Mouse (Mus musculus) embryonic facial prominence, embryonic 12.5 days (tissue): ENCODE results near the gene Serhl. TPM values are rescaled to one million over a fixed set of nuclear protein-coding genes. Genes with fewer than 3 reads are reported as not detected.
A peak's percentile ranks its signal among the peaks of the same experiment; 100 is the strongest.

Source experiments
- ATAC-seq: fragments of 200-750 bp; cut with Nextera tagmentation; 2 replicates; pipeline ENCODE4 v1.8.0; 2017; ENCODE audit not compliant: insufficient number of reproducible peaks, insufficient read depth, low FRiP score, low TSS enrichment
- H3K27ac ChIP-seq: fragments of 300-500 bp; sonication (generic); 2 replicates; pipeline ENCODE4 v1.5.1; 2016; ENCODE audit warnings: mild to moderate bottlenecking
- H3K27me3 ChIP-seq: fragments of 300-500 bp; sonication (generic); 2 replicates; pipeline ENCODE4 v1.6.1; 2016; ENCODE audit warnings: mild to moderate bottlenecking, moderate library complexity
- H3K36me3 ChIP-seq: fragments of 300-500 bp; sonication (generic); 2 replicates; pipeline ENCODE4 v1.6.1; 2016; ENCODE audit warnings: mild to moderate bottlenecking
- H3K4me1 ChIP-seq: fragments of 300-500 bp; sonication (generic); 2 replicates; pipeline ENCODE4 v1.6.1; 2016
- H3K4me2 ChIP-seq: fragments of 300-500 bp; sonication (generic); replicated peaks from 2 replicates; pipeline ENCODE4 v1.6.1; 2016; ENCODE audit warnings: mild to moderate bottlenecking, moderate library complexity
- H3K4me3 ChIP-seq: fragments of 300-500 bp; sonication (generic); 2 replicates; pipeline ENCODE4 v1.5.1; 2016; ENCODE audit warnings: mild to moderate bottlenecking
- H3K9ac ChIP-seq: fragments of 300-500 bp; sonication (generic); 2 replicates; pipeline ENCODE4 v1.6.1; 2016; ENCODE audit warnings: mild to moderate bottlenecking, moderate library complexity
- H3K9me3 ChIP-seq: fragments of 300-500 bp; sonication (generic); 2 replicates; pipeline ENCODE4 v1.6.1; 2016; ENCODE audit warnings: mild to moderate bottlenecking, moderate library complexity
- WGBS: fragments of 180-500 bp; shearing (Covaris S2); methylation state at CpG from one replicate; pipeline ENCODE4 v1.1.7; 2016; 5-methylcytosine and 5-hydroxymethylcytosine counted together
- polyA plus RNA-seq: library from polyadenylated mRNA; unstranded; fragments of >200 nt; fragmentation: Nextera tagmentation; extraction: Ambion mirVana; gene quantifications from 2 replicates; pipeline ENCODE4 v1.2.1, GENCODE M21; 2016

Gene Serhl
- polyA plus RNA-seq, 1 experiment from 2014 or later = 56.2 TPM

GRCm38 (mm10) chr15:83085901-83086300 is 3.4 kb upstream of the Serhl start:
- H3K4me2 ChIP-seq = no peak overlapping the region
- H3K4me1 ChIP-seq = peaks cover 22% of the 10 kb centered on the region
- no peak overlapping the region for H3K4me3 ChIP-seq
- peaks cover 22% of the 10 kb centered on the region for H3K27me3 ChIP-seq
- no peak for ATAC-seq
- H3K36me3 ChIP-seq = no peaks in the 10 kb centered on the region
- H3K9me3 ChIP-seq = no peaks in the 10 kb centered on the region
- WGBS = 33% methylated on average over 7 of the region's 7 CpGs
- no peak overlapping the region for H3K9ac ChIP-seq
- H3K27ac ChIP-seq = no peak overlapping the region

GRCm38 (mm10) chr15:83086636-83087328 is 2.5 kb upstream of the Serhl start:
- Histone ChIP-seq H3K4me1 (peaks cover 22% of the 10 kb centered on the region), H3K9ac (no peak overlapping the region), H3K27ac (no peak overlapping the region), H3K36me3 (no peaks in the 10 kb centered on the region), H3K4me2 (no peak overlapping the region), H3K4me3 (no peak overlapping the region), H3K27me3 (peaks cover 22% of the 10 kb centered on the region), H3K9me3 (no peaks in the 10 kb centered on the region)
- 84% methylated on average over 13 of the region's 13 CpGs for WGBS
- ATAC-seq = no peak

- H3K4me3 ChIP-seq = no peak overlapping the region
- H3K27me3 ChIP-seq = peaks cover 22% of the 10 kb centered on the region
- no peaks in the 10 kb centered on the region for H3K9me3 ChIP-seq
- peak overlapping the region; percentile 37 for H3K4me2 ChIP-seq
- no peak for ATAC-seq
- 0 out of 2 replicates have a peak overlapping the region, but pooled peaks have one; percentile 10 for H3K9ac ChIP-seq
- H3K4me1 ChIP-seq = peaks cover 19% of the 10 kb centered on the region
- no peaks in the 10 kb centered on the region for H3K36me3 ChIP-seq
- no peak overlapping the region for H3K27ac ChIP-seq
- 5% methylated on average over 27 of the region's 27 CpGs for WGBS
Observed at GRCm38 (mm10) chr15:83088495-83089428, 544 bp upstream of the Serhl start.

DNA sequence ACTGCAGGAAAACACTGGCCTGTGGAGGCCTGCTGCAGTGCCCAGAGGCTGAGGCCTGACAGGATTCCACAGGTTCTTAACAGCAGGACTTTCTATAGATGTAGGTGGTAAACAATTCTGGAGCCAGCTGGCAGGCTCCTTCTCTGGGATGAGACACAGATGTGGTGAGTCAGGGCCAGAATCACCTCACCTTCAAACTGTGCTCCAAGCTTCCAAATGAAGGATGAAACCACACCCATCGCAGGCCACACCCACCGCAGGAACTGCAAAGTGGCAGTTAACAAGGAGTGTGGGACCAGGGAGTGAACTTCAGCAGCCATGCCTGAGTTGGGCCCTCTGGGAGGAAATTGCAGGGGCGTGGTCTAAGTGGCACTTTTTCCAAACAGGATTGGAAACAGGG is 1.6 kb downstream of the Serhl start:
- no peak overlapping the region for H3K4me2 ChIP-seq
- peaks cover 12% of the 10 kb centered on the region for H3K4me1 ChIP-seq
- no peak for ATAC-seq
- H3K27me3 ChIP-seq = peaks cover 22% of the 10 kb centered on the region
- H3K36me3 ChIP-seq = no peaks in the 10 kb centered on the region
- WGBS = 35% methylated on average over 3 of the region's 3 CpGs
- H3K9ac ChIP-seq = no peak overlapping the region
- no peak overlapping the region for H3K4me3 ChIP-seq
- H3K27ac ChIP-seq = no peak overlapping the region
- H3K9me3 ChIP-seq = no peaks in the 10 kb centered on the region

DNA sequence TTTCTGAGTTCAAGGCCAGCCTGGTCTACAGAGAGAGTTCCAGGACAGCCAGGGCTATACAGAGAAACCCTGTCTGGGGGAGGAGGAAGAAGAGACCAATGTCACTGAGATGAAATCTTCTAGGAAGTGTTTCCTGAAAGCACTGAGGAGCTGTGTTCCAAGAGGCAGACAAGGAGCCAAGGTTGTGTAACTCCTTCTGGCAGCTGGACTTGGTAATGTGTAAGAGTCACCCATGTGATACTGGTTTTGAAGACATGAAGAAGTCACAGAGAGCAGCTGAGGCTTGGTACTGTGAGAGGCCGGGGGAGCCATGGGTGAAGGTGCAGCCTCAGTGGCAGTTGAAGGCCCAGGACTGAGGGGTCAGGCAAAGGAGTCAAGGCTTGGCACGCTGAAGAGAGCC is 4.4 kb downstream of the Serhl start:
- peaks cover 20% of the 10 kb centered on the region for H3K27me3 ChIP-seq
- H3K9ac ChIP-seq = no peak overlapping the region
- no peak overlapping the region for H3K4me3 ChIP-seq
- no peak overlapping the region for H3K4me2 ChIP-seq
- H3K9me3 ChIP-seq = no peaks in the 10 kb centered on the region
- no peak overlapping the region for H3K27ac ChIP-seq
- 82% methylated on average over 2 of the region's 2 CpGs for WGBS
- peaks cover 12% of the 10 kb centered on the region for H3K4me1 ChIP-seq
- no peak for ATAC-seq
- no peaks in the 10 kb centered on the region for H3K36me3 ChIP-seq

GRCm38 (mm10) chr15:83095950-83096349 is 6.6 kb downstream of the Serhl start:
- H3K36me3 ChIP-seq = no peaks in the 10 kb centered on the region
- H3K9ac ChIP-seq = no peak overlapping the region
- H3K27ac ChIP-seq = no peak overlapping the region
- H3K4me1 ChIP-seq = peaks cover 21% of the 10 kb centered on the region
- H3K27me3 ChIP-seq = peaks cover 12% of the 10 kb centered on the region
- H3K4me2 ChIP-seq = no peak overlapping the region
- 49% methylated on average over 2 of the region's 2 CpGs for WGBS
- no peak for ATAC-seq
- no peaks in the 10 kb centered on the region for H3K9me3 ChIP-seq
- H3K4me3 ChIP-seq = no peak overlapping the region

DNA sequence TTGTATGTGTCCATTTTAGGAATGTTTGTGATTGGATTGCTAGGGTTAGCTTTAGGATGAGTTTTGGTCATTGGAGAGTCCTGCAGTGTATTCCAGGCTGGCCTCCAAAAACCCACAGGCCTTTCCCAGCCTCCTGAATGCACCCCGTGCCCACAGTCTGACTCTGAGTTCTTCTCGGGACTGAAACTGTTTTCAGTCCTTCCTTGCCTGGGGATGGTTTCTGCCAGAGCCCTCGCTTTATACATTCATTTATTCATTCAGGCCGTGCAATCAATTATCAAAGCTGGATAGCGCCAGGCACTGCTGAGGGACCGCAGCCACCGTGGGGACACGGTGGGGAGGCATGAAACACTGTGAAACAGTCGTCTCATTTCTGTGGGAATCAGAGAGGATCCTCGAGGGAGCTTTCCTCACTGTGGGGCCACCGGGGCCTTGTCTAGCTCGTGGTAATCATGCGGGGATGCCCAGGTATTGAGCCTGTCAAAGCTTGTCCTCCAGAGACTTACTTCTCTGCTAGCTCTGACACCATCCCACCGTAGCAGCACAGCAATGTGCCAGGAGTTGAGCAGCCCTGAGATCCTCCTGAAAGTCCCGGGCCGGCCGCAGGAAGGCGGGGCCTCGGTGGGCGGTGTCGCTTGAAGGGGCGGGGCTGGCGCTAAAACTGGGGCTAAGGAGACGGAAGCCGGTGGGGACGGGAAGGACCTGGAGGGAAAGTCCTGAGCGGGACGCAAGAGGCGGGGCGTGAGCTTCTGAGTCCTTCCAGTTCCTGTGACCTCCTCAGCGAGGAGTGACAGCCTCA is 10.4 kb downstream of the Serhl start:
- ATAC-seq = peak; percentile 77
- Histone ChIP-seq H3K9me3 (no peaks in the 10 kb centered on the region), H3K27me3 (peaks cover 12% of the 10 kb centered on the region), H3K4me1 (peaks cover 21% of the 10 kb centered on the region), H3K36me3 (no peaks in the 10 kb centered on the region), H3K9ac (peak overlapping the region; percentile 70), H3K4me3 (peak overlapping the region; percentile 52), H3K4me2 (peak overlapping the region; percentile 86), H3K27ac (0 out of 2 replicates have a peak overlapping the region, but pooled peaks have one; percentile 36)
- 2% methylated on average over 31 of the region's 31 CpGs for WGBS

GRCm38 (mm10) chr15:83100332-83100662 is 11.0 kb downstream of the Serhl start:
- Histone ChIP-seq H3K4me2 (peak overlapping the region; percentile 86), H3K4me1 (peaks cover 21% of the 10 kb centered on the region), H3K9me3 (no peaks in the 10 kb centered on the region), H3K27ac (0 out of 2 replicates have a peak overlapping the region, but pooled peaks have one; percentile 30), H3K4me3 (peak overlapping the region; percentile 52), H3K27me3 (peaks cover 12% of the 10 kb centered on the region), H3K36me3 (no peaks in the 10 kb centered on the region), H3K9ac (peak overlapping the region; percentile 70)
- ATAC-seq = no peak
- WGBS = 3% methylated on average over 8 of the region's 8 CpGs

- 48% methylated on average over 1 of the region's 1 CpGs for WGBS
- H3K4me2 ChIP-seq = no peak overlapping the region
- no peak overlapping the region for H3K4me3 ChIP-seq
- H3K9me3 ChIP-seq = no peaks in the 10 kb centered on the region
- peaks cover 8% of the 10 kb centered on the region for H3K27me3 ChIP-seq
- no peaks in the 10 kb centered on the region for H3K36me3 ChIP-seq
- peaks cover 21% of the 10 kb centered on the region for H3K4me1 ChIP-seq
- no peak for ATAC-seq
- no peak overlapping the region for H3K9ac ChIP-seq
- no peak overlapping the region for H3K27ac ChIP-seq
Observed at GRCm38 (mm10) chr15:83103111-83103510, 13.8 kb downstream of the Serhl start.

DNA sequence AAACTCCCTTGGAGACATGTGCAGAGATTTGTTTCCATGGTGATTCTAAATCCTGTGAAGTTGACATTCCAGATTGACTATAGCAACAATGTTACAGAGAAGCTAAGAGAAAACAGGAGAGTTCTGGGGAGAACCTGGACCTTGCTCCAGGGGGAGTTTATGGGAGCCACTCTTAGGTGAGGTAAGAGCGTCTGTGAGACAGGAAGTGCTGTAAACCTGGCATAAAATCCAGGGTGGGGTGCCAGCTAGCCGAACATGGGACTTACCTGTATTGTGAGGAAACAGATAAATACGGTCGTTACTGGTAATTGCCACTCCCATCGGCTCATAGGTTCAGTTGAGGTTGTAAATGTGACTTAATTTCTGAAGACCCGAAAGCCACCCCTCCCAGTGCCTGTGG is 17.1 kb downstream of the Serhl start:
- no peak overlapping the region for H3K4me3 ChIP-seq
- no peak overlapping the region for H3K4me2 ChIP-seq
- H3K9me3 ChIP-seq = no peaks in the 10 kb centered on the region
- no peak for ATAC-seq
- 79% methylated on average over 6 of the region's 6 CpGs for WGBS
- peaks cover 3% of the 10 kb centered on the region; the same call in 1 of the 2 replicates for H3K36me3 ChIP-seq
- no peaks in the 10 kb centered on the region for H3K4me1 ChIP-seq
- no peaks in the 10 kb centered on the region for H3K27me3 ChIP-seq
- H3K9ac ChIP-seq = no peak overlapping the region
- no peak overlapping the region for H3K27ac ChIP-seq

DNA sequence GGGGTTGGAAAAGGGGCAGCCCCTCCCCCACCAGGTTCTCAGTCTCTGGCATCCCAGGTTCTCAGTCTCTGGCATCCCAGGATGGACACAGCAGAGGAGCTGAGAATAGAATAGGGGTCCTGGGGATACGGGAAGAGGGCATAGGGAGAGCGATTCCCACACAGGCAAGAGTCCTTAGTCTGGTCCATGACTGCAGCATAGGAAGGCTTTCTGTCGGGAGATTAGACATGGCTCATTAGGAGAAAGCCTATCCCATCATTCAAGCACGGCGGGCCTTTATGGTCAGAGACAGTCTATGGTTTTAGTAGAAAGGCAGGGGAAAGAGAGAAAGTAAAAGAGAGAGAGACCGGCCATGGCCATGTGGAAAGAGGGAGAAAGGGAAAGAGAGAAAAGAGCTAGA is 18.5 kb downstream of the Serhl start:
- whole genome bisulfite sequencing = 42% methylated on average over 6 of the region's 6 CpGs
- H3K4me1 ChIP-seq = peaks cover 2% of the 10 kb centered on the region; the same call in 1 of the 2 replicates
- H3K9me3 ChIP-seq = no peaks in the 10 kb centered on the region
- peaks cover 3% of the 10 kb centered on the region; the same call in 1 of the 2 replicates for H3K36me3 ChIP-seq
- H3K9ac ChIP-seq = no peak overlapping the region
- no peak for ATAC-seq
- H3K4me3 ChIP-seq = no peak overlapping the region
- H3K4me2 ChIP-seq = no peak overlapping the region
- no peaks in the 10 kb centered on the region for H3K27me3 ChIP-seq
- no peak overlapping the region for H3K27ac ChIP-seq
